Mouse (Mus musculus) lung, adult 2 months (tissue): Measurements from ENCODE around the gene Wfikkn1.

Experiments used
- CTCF ChIP-seq: fragments of 200-500 bp; IDR thresholded peaks from 2 replicates; pipeline ENCODE4 v1.5.1; 2011; ENCODE audit warnings: mild to moderate bottlenecking, low read length, control low read depth; ENCODE audit not compliant: insufficient read depth
- POLR2A ChIP-seq: fragments of 200-500 bp; IDR thresholded peaks from 2 replicates; pipeline ENCODE4 v1.6.1; 2011; ENCODE audit warnings: low read depth, mild to moderate bottlenecking, control low read depth, low read length, borderline replicate concordance; ENCODE audit errors: extremely low read depth

DNA sequence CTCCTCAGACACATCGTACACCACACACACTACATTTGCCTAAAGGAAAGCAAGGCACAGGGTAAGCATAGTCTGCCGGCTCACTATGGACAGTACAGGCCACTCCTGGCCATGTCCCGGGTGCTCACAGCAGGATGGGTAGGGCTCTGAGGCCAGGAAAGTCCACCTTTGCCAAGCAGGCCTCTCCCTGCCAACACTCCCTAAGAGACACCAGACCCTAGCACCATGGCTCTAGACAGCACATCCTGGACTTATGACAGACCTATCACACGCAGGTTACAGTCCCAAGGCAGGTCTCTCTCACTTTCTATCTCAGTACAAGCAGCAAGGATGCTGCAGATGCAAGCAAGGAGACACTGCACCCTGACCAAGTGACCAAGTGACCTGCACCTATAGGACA is 37.5 kb downstream of the Wfikkn1 start:
- TF ChIP-seq CTCF (no peak), POLR2A (no peak)
